Mouse (Mus musculus) cortical plate, adult 2 months (tissue): ENCODE results near the gene BC049730. TPM values are rescaled to one million over a fixed set of nuclear protein-coding genes. Genes with fewer than 3 reads are reported as not detected.
"Not testable (repeated sequence)": the region's sequence is repeated elsewhere in the genome, so short reads cannot be mapped to it uniquely, and the experiment has no call there.

Experiments used
- H3K27ac ChIP-seq: fragments of 200-500 bp; 2 replicates; pipeline ENCODE4 v1.5.1; 2012; ENCODE audit warnings: low read length, control low read depth, inconsistent platforms; ENCODE audit not compliant: insufficient read depth
- H3K4me1 ChIP-seq: fragments of 200-500 bp; 2 replicates; pipeline ENCODE4 v1.6.1; 2011; ENCODE audit warnings: low read length; ENCODE audit not compliant: control insufficient read depth, insufficient read depth
- H3K4me3 ChIP-seq: fragments of 200-500 bp; 2 replicates; pipeline ENCODE4 v1.5.1; 2011; ENCODE audit warnings: mild to moderate bottlenecking, low read length, control low read depth; ENCODE audit not compliant: insufficient read depth
- CTCF ChIP-seq: fragments of 200-500 bp; IDR thresholded peaks from 2 replicates; pipeline ENCODE4 v1.5.1; 2011; ENCODE audit warnings: mild to moderate bottlenecking, control low read depth, low read length; ENCODE audit not compliant: insufficient read depth; ENCODE audit errors: extremely low read depth
- POLR2A ChIP-seq: fragments of 200-500 bp; IDR thresholded peaks from 2 replicates; pipeline ENCODE4 v1.6.1; 2011; ENCODE audit warnings: mild to moderate bottlenecking, low read length, control low read depth; ENCODE audit not compliant: insufficient read depth; ENCODE audit errors: extremely low read depth
- polyA plus RNA-seq: library from polyadenylated mRNA; depleted of rRNA; stranded (reverse); fragments of >200 nt; gene quantifications from 2 replicates; pipeline ENCODE4 v1.2.3, GENCODE M21; 2012; rRNA removed

Gene BC049730
- polyA plus RNA-seq, 1 experiment: not detected

- Histone ChIP-seq H3K27ac (no peak overlapping the region), H3K4me3 (no peak overlapping the region), H3K4me1 (peaks cover 4% of the 10 kb centered on the region; the same call in 1 of the 2 replicates)
- TF ChIP-seq CTCF: no peak
- TF ChIP-seq POLR2A: no peak
Measured at GRCm38 (mm10) chr7:24715039-24715438, 6.0 kb downstream of the BC049730 start.

DNA sequence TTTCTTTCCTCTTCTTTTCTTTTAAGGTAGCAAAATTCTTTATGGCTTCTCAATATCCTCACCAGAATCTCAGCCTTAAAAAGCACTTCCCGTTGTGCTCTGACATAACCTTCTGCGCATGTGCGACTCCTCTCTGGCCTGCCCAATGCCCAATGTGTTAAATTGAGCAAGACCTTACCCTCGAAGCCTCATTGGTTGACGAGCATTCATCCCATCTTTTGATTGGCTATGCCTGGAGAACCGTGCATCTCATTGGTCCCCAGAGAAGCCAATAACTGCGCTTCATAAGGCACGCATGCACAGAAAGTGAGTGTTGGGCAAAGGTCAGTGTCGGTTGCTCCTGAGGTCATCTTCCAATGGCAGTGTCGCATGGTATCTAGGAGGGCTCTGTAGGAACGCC lies 17.8 kb downstream of the BC049730 start, which contains the start of gene Gm4763:
Gene Gm4763, minus strand, starts transcription at position 101 of the 400 bp plus-strand sequence.
- not testable (repeated sequence) for H3K4me1 ChIP-seq, H3K27ac ChIP-seq, H3K4me3 ChIP-seq

DNA sequence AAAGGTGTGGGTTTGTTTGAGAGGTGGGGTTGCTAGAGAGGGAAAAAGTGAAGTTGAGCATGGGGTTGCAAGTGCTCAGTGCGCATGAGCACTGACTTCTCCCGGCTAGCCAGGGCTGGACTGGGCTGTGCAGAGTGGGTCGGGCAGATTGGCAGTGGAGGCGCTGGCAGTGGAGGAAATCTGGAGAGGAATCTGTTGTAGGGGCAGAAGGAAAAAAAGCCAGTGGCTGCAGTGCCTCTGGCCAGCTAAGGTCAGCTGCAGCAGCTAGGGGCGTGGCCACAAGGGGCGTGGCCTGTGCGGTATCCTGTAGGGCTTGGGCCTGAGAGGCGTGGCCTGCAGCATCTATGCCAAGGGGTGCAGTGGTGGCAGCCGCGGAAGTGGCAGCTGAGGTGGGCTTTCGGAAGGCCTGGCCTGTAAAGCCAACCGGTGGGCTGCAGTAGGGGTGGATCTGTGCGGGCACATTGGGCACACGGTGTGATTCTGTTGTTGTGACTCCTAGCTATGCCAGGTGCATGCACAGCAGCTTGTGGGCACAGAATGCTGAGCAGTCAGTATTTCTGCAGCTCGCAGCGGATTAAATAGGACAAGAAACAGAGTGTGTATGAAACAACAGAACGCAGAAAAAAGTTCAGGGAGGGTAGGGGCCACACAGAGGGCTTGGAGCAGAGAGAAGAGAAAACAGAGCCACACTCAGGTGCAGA lies 27.1 kb downstream of the BC049730 start:
- TF ChIP-seq CTCF: no peak
- no peak for TF ChIP-seq POLR2A
- no peaks in the 10 kb centered on the region for H3K4me1 ChIP-seq
- H3K27ac ChIP-seq: no peak overlapping the region
- no peak overlapping the region for H3K4me3 ChIP-seq

- Histone ChIP-seq H3K4me3 (no peak overlapping the region), H3K27ac (no peak overlapping the region), H3K4me1 (no peaks in the 10 kb centered on the region)
- TF ChIP-seq POLR2A: no peak
- TF ChIP-seq CTCF: no peak
Measured at GRCm38 (mm10) chr7:24750695-24751094, 41.7 kb downstream of the BC049730 start.

GRCm38 (mm10) chr7:24751610-24752009 lies 42.6 kb downstream of the BC049730 start:
- Histone ChIP-seq H3K4me3 (no peak overlapping the region), H3K4me1 (no peaks in the 10 kb centered on the region), H3K27ac (no peak overlapping the region)
- TF ChIP-seq POLR2A (no peak), CTCF (no peak)

- TF ChIP-seq POLR2A (no peak), CTCF (no peak)
- Histone ChIP-seq H3K4me1 (no peaks in the 10 kb centered on the region), H3K4me3 (no peak overlapping the region), H3K27ac (no peak overlapping the region)
Measured at GRCm38 (mm10) chr7:24753476-24753875, 44.4 kb downstream of the BC049730 start.

DNA sequence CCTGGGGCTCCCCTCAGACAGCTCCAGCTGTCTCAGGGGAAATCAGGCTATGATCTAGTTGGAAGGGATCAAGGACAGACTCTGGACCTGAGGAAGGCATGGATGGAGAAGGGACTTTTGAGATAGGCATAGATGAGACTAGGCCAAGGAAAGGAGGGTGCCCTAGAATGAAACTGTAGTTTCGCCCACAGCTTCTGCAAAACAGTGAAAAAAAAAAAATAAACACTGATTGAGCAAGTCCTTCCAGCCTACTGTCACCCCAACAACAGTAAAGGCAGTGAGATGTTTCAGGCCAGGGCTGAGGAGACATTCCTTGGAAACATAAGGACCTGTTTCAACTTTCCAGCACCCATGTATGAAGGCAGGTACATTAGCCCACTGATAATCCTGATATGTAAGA lies 49.5 kb downstream of the BC049730 start:
- no peak for TF ChIP-seq POLR2A
- Histone ChIP-seq H3K4me3 (no peak overlapping the region), H3K4me1 (no peaks in the 10 kb centered on the region)

GRCm38 (mm10) chr7:24760211-24760610 lies 51.2 kb downstream of the BC049730 start, which contains the start of gene Cd177:
Gene Cd177, minus strand, starts transcription at chr7:24760311.
- H3K27ac ChIP-seq: no peak within 1 kb of the TSS
- no peak within 1 kb of the TSS for H3K4me3 ChIP-seq
- TF ChIP-seq POLR2A (no peak), CTCF (no peak)
- H3K4me1 ChIP-seq: no peaks in the 10 kb centered on the region

More for the DNA sequence above, 49.5 kb downstream of the BC049730 start:
- no peak overlapping the region for H3K27ac ChIP-seq

DNA sequence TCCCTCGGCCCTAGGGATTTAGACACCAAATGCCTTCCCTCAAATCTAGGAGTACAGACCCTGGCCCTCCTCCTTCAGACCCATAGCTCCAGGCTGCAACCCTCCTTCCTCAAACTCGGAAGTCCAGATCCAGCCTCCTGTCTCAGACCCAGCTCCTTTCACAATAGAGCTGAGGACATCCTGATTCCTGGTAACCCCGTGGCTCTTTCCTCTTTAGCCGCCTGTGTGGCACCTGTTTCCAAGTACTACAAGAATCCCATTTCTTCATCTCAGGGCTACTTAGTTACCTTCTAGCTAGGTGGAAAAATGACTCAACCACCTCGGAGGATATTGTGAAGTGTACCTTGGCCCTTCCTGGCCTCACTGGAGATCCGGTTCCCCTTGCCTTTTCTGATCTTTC lies 52.1 kb downstream of the BC049730 start:
- no peaks in the 10 kb centered on the region for H3K4me1 ChIP-seq
- no peak overlapping the region for H3K4me3 ChIP-seq
- TF ChIP-seq POLR2A: no peak
- no peak for TF ChIP-seq CTCF
- H3K27ac ChIP-seq: no peak overlapping the region

DNA sequence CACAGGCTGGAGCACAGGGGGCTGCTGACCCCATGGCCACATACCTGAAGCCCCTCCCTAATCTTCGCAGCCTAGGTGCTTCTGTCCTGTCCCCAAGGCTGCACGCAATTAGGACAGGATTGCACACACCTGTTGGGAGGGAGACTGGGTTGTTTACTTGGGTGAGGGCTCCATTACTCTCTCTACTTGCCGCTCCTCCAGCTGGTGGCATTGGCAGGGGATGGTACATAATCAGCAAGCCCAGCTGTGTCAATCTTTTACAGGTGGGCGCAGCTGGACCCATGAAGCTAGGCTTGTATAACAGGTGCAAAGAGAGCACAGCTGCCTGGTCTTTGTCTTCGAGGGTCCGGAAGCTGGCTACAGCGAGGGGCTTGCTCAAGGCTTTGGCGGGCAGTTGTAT lies 53.5 kb downstream of the BC049730 start:
- Histone ChIP-seq H3K4me3 (no peak overlapping the region), H3K27ac (no peak overlapping the region), H3K4me1 (no peaks in the 10 kb centered on the region)
- TF ChIP-seq CTCF (no peak), POLR2A (no peak)

Other genes starting within 250 kb of the BC049730 start
- 1.3 and 1.5 TPM in 2 replicates for gene Plaur, start 246.8 kb upstream of the BC049730 start, polyA plus RNA-seq
- 234 and 237 TPM in 2 replicates for gene Cadm4, start 227.2 kb upstream of the BC049730 start, polyA plus RNA-seq
- 71.7 and 73.4 TPM in 2 replicates for gene Zfp428, start 202.2 kb upstream of the BC049730 start, polyA plus RNA-seq
- gene AC161166.1, start 196.8 kb upstream of the BC049730 start, polyA plus RNA-seq: not detected in 2 replicates
- 52.9 and 53.9 TPM in 2 replicates for gene Irgq, start 178.6 kb upstream of the BC049730 start, polyA plus RNA-seq
- 0.33 TPM in 1 of 2 replicates, not detected in the other for gene Pinlyp, start 163.1 kb upstream of the BC049730 start, polyA plus RNA-seq
- 41.6 and 46.2 TPM in 2 replicates for gene Xrcc1, start 163.0 kb upstream of the BC049730 start, polyA plus RNA-seq
- gene Ethe1, start 121.7 kb upstream of the BC049730 start, polyA plus RNA-seq: 18.4 and 19.4 TPM in 2 replicates
- gene Zfp575, start 121.6 kb upstream of the BC049730 start, polyA plus RNA-seq: 7.3 and 7.4 TPM in 2 replicates
- 0.08 and 0.11 TPM in 2 replicates for gene Phldb3, start 98.5 kb upstream of the BC049730 start, polyA plus RNA-seq
- gene Lypd3, start 72.7 kb upstream of the BC049730 start, polyA plus RNA-seq: not detected in 2 replicates
- not detected in 2 replicates for gene Tex101, start 32.6 kb upstream of the BC049730 start, polyA plus RNA-seq
- gene Gm4763, start 17.7 kb downstream of the BC049730 start, polyA plus RNA-seq: not detected in 2 replicates
- gene Cd177, start 51.1 kb downstream of the BC049730 start, polyA plus RNA-seq: not detected in 2 replicates
- 0.19 TPM in 1 of 2 replicates, not detected in the other for gene Ceacam10, start 68.0 kb downstream of the BC049730 start, polyA plus RNA-seq
- 10.5 and 13.5 TPM in 2 replicates for gene Gm9844, start 153.0 kb downstream of the BC049730 start, polyA plus RNA-seq
- gene Lypd4, start 160.7 kb downstream of the BC049730 start, polyA plus RNA-seq: not detected in 2 replicates
- gene Dmrtc2, start 160.8 kb downstream of the BC049730 start, polyA plus RNA-seq: not detected in 2 replicates
- gene Rps19, start 175.1 kb downstream of the BC049730 start, polyA plus RNA-seq: 393 and 394 TPM in 2 replicates
- gene Cd79a, start 188.1 kb downstream of the BC049730 start, polyA plus RNA-seq: 1.2 and 1.4 TPM in 2 replicates
- 133 and 163 TPM in 2 replicates for gene Arhgef1, start 193.7 kb downstream of the BC049730 start, polyA plus RNA-seq
- 0.15 TPM in 1 of 2 replicates, not detected in the other for gene Gm4881, start 235.3 kb downstream of the BC049730 start, polyA plus RNA-seq